Mouse (Mus musculus) gastrocnemius, postnatal 4 days (tissue): ENCODE measurements at regions not wholly inside any gene's neighbourhood (a gene's known extent, or its start where the extent isn't known, plus 50 kb on each side); places are given as distances from the start of the nearest gene placed in this dataset.

ENCODE experiments used
- DNase-seq, 2 experiments: peaks; one replicate each; pipeline ENCODE4 v3.0.0; 2021 to 2022; ENCODE audit warnings: low spot score in 2 of 2, mixed read lengths in 2 of 2

- DNase-seq = no peak
Observed at GRCm38 (mm10) chr14:120560416-120560815, 82.2 kb downstream of the Rap2a start.

GRCm38 (mm10) chr14:120560987-120561386, 82.7 kb downstream of the Rap2a start:
- no peak for DNase-seq

- no peak for DNase-seq
Observed at GRCm38 (mm10) chr14:120566945-120567344, 88.7 kb downstream of the Rap2a start.

- DNase-seq = no peak
Observed at GRCm38 (mm10) chr14:120568054-120568453, 89.8 kb downstream of the Rap2a start.

GRCm38 (mm10) chr14:120572238-120572637, 94.0 kb downstream of the Rap2a start:
- no peak for DNase-seq

- DNase-seq = no peak
Observed at GRCm38 (mm10) chr14:120575202-120575601, 97.0 kb downstream of the Rap2a start.

- no peak for DNase-seq
Observed at GRCm38 (mm10) chr14:120578352-120579080, 100.3 kb downstream of the Rap2a start.

- DNase-seq = no peak
Observed at GRCm38 (mm10) chr14:120583807-120584206, 105.6 kb downstream of the Rap2a start.

- DNase-seq = no peak
Observed at GRCm38 (mm10) chr14:120592191-120592590, 113.9 kb downstream of the Rap2a start.

- DNase-seq = no peak
Observed at GRCm38 (mm10) chr14:120600414-120600935, 122.2 kb downstream of the Rap2a start.

GRCm38 (mm10) chr14:120601510-120601909, 123.3 kb downstream of the Rap2a start:
- no peak for DNase-seq

GRCm38 (mm10) chr14:120603849-120604492, 125.7 kb downstream of the Rap2a start:
- no peak for DNase-seq

- DNase-seq = no peak
Observed at GRCm38 (mm10) chr14:120607801-120608200, 129.6 kb downstream of the Rap2a start.

- no peak for DNase-seq
Observed at GRCm38 (mm10) chr14:120611311-120611710, 133.1 kb downstream of the Rap2a start.

GRCm38 (mm10) chr14:120626223-120626935, 148.1 kb downstream of the Rap2a start:
- DNase-seq = no peak

GRCm38 (mm10) chr14:120626936-120627277, 148.7 kb downstream of the Rap2a start:
- DNase-seq = no peak

GRCm38 (mm10) chr14:120632771-120633170, 154.5 kb downstream of the Rap2a start:
- DNase-seq = no peak

- no peak for DNase-seq
Observed at GRCm38 (mm10) chr14:120636726-120637400, 158.6 kb downstream of the Rap2a start.

GRCm38 (mm10) chr14:120637486-120638125, 159.4 kb downstream of the Rap2a start:
- no peak for DNase-seq

GRCm38 (mm10) chr14:120642591-120642990, 164.3 kb downstream of the Rap2a start:
- DNase-seq = no peak

GRCm38 (mm10) chr14:120652034-120652433, 173.8 kb downstream of the Rap2a start:
- DNase-seq = no peak
